Mouse (Mus musculus) CH12.LX (cell line): ENCODE results near the gene Prr13. TPM values are rescaled to one million over a fixed set of nuclear protein-coding genes. Genes with fewer than 3 reads are reported as not detected.
A peak's percentile ranks its signal among the peaks of the same experiment; 100 is the strongest.

Source experiments
- DNase-seq: peaks from one replicate; pipeline ENCODE4 v3.0.0-alpha.2; 2013; ENCODE audit errors: extremely low read depth
- H3K27ac ChIP-seq: 2 replicates; pipeline ENCODE4 v1.5.1; 2012; ENCODE audit warnings: low read depth, mild to moderate bottlenecking, control low read depth, moderate library complexity; ENCODE audit not compliant: insufficient read depth
- H3K27me3 ChIP-seq: replicated peaks from 2 replicates; pipeline ENCODE3; 2012; ENCODE audit warnings: inconsistent platforms
- H3K36me3 ChIP-seq, 2 experiments: replicated peaks in 1 of 2; 2 replicates each; pipeline versions ENCODE3 to v1.6.1; 2012; ENCODE audit warnings: inconsistent platforms in 1 of 2, low read length in 1 of 2, mild to moderate bottlenecking in 1 of 2, mixed read lengths in 1 of 2, moderate library complexity in 1 of 2; ENCODE audit not compliant: control insufficient read depth in 1 of 2, insufficient read depth in 1 of 2
- H3K4me1 ChIP-seq, 2 experiments: 2 replicates each; pipeline ENCODE4 v1.6.1; 2012; ENCODE audit warnings: inconsistent platforms in 1 of 2, moderate library complexity in 1 of 2; ENCODE audit not compliant: insufficient read depth in 2 of 2, control insufficient read depth in 1 of 2
- H3K4me2 ChIP-seq: 2 replicates; pipeline ENCODE4 v1.6.1; 2012; ENCODE audit warnings: low read depth, mild to moderate bottlenecking, control low read depth; ENCODE audit not compliant: poor library complexity, insufficient read depth, severe bottlenecking
- H3K4me3 ChIP-seq, 3 experiments: fragments of 150-350 bp in 1 of 3; sonication (generic) in 1 of 3; replicated peaks in 1 of 3; 2 replicates each; pipeline versions ENCODE3 to v1.5.1; 2011 to 2012; ENCODE audit warnings: low read depth in 2 of 3, low read length in 2 of 3, mild to moderate bottlenecking in 2 of 3, moderate library complexity in 2 of 3, control low read depth in 1 of 3, improper control_type of control experiment in 1 of 3, inconsistent platforms in 1 of 3, mixed read lengths in 1 of 3; ENCODE audit not compliant: poor library complexity in 1 of 3
- H3K79me2 ChIP-seq: replicated peaks from 2 replicates; pipeline ENCODE4 v1.6.1; 2012; ENCODE audit warnings: mild to moderate bottlenecking, moderate library complexity; ENCODE audit not compliant: control insufficient read depth, poor library complexity, insufficient read depth, severe bottlenecking; ENCODE audit errors: extremely low read depth
- H3K9ac ChIP-seq: 2 replicates; pipeline ENCODE4 v1.6.1; 2012; ENCODE audit warnings: low read depth, mild to moderate bottlenecking, control low read depth, moderate library complexity; ENCODE audit not compliant: insufficient read depth
- H3K9me3 ChIP-seq: replicated peaks from 2 replicates; pipeline ENCODE3; 2012; ENCODE audit warnings: low read length, inconsistent platforms, mixed read lengths
- BHLHE40 ChIP-seq: IDR thresholded peaks from 2 replicates; pipeline ENCODE4 v1.6.1; 2011; ENCODE audit warnings: mild to moderate bottlenecking, low read depth, low read length, improper control_type of control experiment
- CTCF ChIP-seq, 2 experiments: IDR thresholded peaks in 1 of 2; conservative IDR thresholded peaks in 1 of 2; 2 replicates each; pipeline ENCODE4 v1.5.1; 2011 to 2012; ENCODE audit warnings: low read depth in 2 of 2, low read length in 2 of 2, improper control_type of control experiment in 1 of 2, inconsistent platforms in 1 of 2, mild to moderate bottlenecking in 1 of 2, moderate library complexity in 1 of 2
- ELF1 ChIP-seq: IDR thresholded peaks from 2 replicates; pipeline ENCODE4 v1.6.1; 2014; ENCODE audit warnings: low read depth, mild to moderate bottlenecking, inconsistent platforms, low read length, improper control_type of control experiment
- MAX ChIP-seq: IDR thresholded peaks from 2 replicates; pipeline ENCODE4 v1.6.1; 2011; ENCODE audit warnings: low read length, improper control_type of control experiment
- MEF2A ChIP-seq: IDR thresholded peaks from 2 replicates; pipeline ENCODE4 v1.6.1; 2014; ENCODE audit warnings: low read depth, mild to moderate bottlenecking, inconsistent platforms, low read length, improper control_type of control experiment, borderline replicate concordance
- POLR2A ChIP-seq: IDR thresholded peaks from 2 replicates; pipeline ENCODE4 v1.6.1; 2011; ENCODE audit warnings: low read depth, mild to moderate bottlenecking, improper control_type of control experiment, low read length
- TBP ChIP-seq: conservative IDR thresholded peaks from 2 replicates; pipeline ENCODE4 v1.6.1; 2011; ENCODE audit warnings: low read depth, low read length, improper control_type of control experiment
- dilution Hi-C: fragments of 300-500 bp; cut with MboI; formaldehyde crosslinking; loops from 2 replicates; pipeline ENCODE4 v1.14.3; 2020; ENCODE audit warnings: low sequenced_read_pairs; ENCODE audit not compliant: extremely low pct_unique_long_range_greater_than_20kb, extremely low pct_ligation_motif_present
- in situ Hi-C: fragments of 300-500 bp; cut with MboI; formaldehyde crosslinking; loops from 3 replicates; pipeline ENCODE4 v1.14.3; 2019; ENCODE audit warnings: low sequenced_read_pairs, low pct_ligation_motif_present, low pct_unique_long_range_greater_than_20kb, mixed read lengths
- polyA plus RNA-seq: library from polyadenylated mRNA; unstranded; fragments of >175 nt; gene quantifications from 2 replicates; pipeline ENCODE4 v1.2.1, GENCODE M21; 2012; ENCODE audit warnings: low read depth; ENCODE audit not compliant: insufficient read length
- total RNA-seq, 2 experiments: library from RNA; depleted of rRNA; stranded (reverse); fragments of 300-350 nt in 1 of 2; fragments of >200 nt in 1 of 2; gene quantifications; 2 replicates each; pipeline ENCODE4 v1.2.3; 2012 to 2014

Gene Prr13
- total and polyA plus RNA-seq, 3 experiments = 32.2 to 131 (median 36.4) TPM

GRCm38 (mm10) chr15:102500479-102500878 lies 41.7 kb downstream of the Prr13 start:
- no peak for DNase-seq
- TF ChIP-seq ELF1 (no peak), BHLHE40 (no peak), CTCF (conservative IDR thresholded peaks at IDR 0.05 in 1 of 2, IDR thresholded peaks at IDR 0.05 in 1 of 2; ENCODE audit: low read depth in 2 of 2, low read length in 2 of 2) (no peak), POLR2A (peak; percentile 31; the same call in 1 of the 2 replicates)
- H3K36me3 ChIP-seq = peaks cover 78 to 95% of the 10 kb centered on the region in 2 experiments
- no peak overlapping the region for H3K4me3 ChIP-seq
- H3K4me1 ChIP-seq = no peaks in the 10 kb centered on the region; a peak in 1 of 4 replicates
- H3K27ac ChIP-seq = no peak overlapping the region
- dilution Hi-C loops (no loop called here), in situ Hi-C loops (no loop called here)
- H3K79me2 ChIP-seq = peaks cover 11% of the 10 kb centered on the region
- H3K4me2 ChIP-seq = no peak overlapping the region
- no peaks in the 10 kb centered on the region for H3K27me3 ChIP-seq
- H3K9ac ChIP-seq = no peak overlapping the region
- H3K9me3 ChIP-seq = no peaks in the 10 kb centered on the region

GRCm38 (mm10) chr15:102501084-102501814 lies 42.4 kb downstream of the Prr13 start:
- no peak for DNase-seq
- in situ Hi-C loops (no loop called here), dilution Hi-C loops (no loop called here)
- Histone ChIP-seq H3K79me2 (peaks cover 8% of the 10 kb centered on the region), H3K4me3 (no peak overlapping the region), H3K9me3 (no peaks in the 10 kb centered on the region), H3K27ac (no peak overlapping the region), H3K4me1 (no peaks in the 10 kb centered on the region; a peak in 1 of 4 replicates), H3K9ac (no peak overlapping the region), H3K36me3 (peaks cover 75 to 96% of the 10 kb centered on the region in 2 experiments), H3K27me3 (no peaks in the 10 kb centered on the region), H3K4me2 (no peak overlapping the region)
- TF ChIP-seq MEF2A (no peak), POLR2A (peak; percentile 5; the same call in 1 of the 2 replicates), CTCF (conservative IDR thresholded peaks at IDR 0.05 in 1 of 2, IDR thresholded peaks at IDR 0.05 in 1 of 2; ENCODE audit: low read depth in 2 of 2, low read length in 2 of 2) (no peak), TBP (no peak)

GRCm38 (mm10) chr15:102502254-102502840 lies 43.5 kb downstream of the Prr13 start:
- H3K27ac ChIP-seq = no peak overlapping the region
- H3K9me3 ChIP-seq = no peaks in the 10 kb centered on the region
- dilution Hi-C loops = no loop called here
- H3K4me2 ChIP-seq = no peak overlapping the region
- H3K4me1 ChIP-seq = peaks cover 0 to 4% of the 10 kb centered on the region in 2 experiments; a peak in 2 of 4 replicates
- H3K4me3 ChIP-seq = no peak overlapping the region
- H3K9ac ChIP-seq = no peak overlapping the region
- no peaks in the 10 kb centered on the region for H3K27me3 ChIP-seq
- peaks cover 68 to 90% of the 10 kb centered on the region in 2 experiments for H3K36me3 ChIP-seq
- no peak for DNase-seq
- no peak for TF ChIP-seq MAX
- TF ChIP-seq, all 38 proteins: peak for 0
- in situ Hi-C loops = no loop called here
- H3K79me2 ChIP-seq = peaks cover under 1% of the 10 kb centered on the region
